Mouse (Mus musculus) retina, postnatal 7 days (tissue): ENCODE measurements at regions not wholly inside any gene's neighbourhood (a gene's known extent, or its start where the extent isn't known, plus 50 kb on each side); places are given as distances from the start of the nearest gene placed in this dataset.

Experiments used
- DNase-seq: peaks from one replicate; pipeline ENCODE4 v3.0.0-alpha.2; 2012; ENCODE audit warnings: low read depth, low spot score

- DNase-seq = no peak
Measured at GRCm38 (mm10) chr16:78877941-78878340, 52.8 kb upstream of the Chodl start.

DNA sequence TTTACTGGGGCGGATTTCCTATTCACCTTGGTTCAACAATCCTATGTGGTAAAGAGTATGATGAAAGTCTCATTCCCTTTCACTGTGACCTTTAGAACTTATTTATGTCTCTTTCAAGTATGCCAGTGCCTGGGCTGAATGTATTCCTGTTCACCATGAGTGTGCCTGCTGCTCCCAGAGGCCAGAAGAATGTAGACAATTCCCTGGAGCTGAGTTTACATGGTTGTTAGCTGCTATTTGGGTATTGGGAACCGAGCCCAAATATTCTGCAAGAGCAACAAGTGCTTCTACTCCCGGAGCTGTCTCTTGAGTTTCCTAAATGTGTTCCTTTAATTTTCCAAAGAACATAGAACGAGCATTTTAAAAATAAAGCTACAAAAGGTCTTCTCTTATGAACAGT is 71.7 kb upstream of the Chodl start:
- DNase-seq = no peak

DNA sequence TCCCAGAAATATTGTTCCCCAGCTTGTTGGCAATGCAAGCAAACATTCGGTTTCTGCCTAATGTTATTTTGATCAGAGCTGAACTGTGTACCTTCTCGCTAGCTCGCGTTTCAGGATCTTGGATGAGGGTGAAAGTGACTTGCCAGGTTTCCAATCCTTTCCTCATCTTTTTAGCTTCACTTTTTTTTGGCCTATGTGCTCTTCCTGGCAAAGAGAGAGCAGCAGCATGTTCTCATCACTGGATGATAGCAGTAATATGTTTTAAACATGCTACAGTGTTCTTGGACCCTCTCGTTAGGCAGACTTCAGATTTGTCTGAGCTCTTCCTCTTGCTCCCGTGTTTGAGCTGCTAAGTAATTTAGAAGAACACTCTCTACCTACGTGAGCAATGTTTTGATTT is 99.8 kb upstream of the Chodl start:
- DNase-seq = no peak

DNA sequence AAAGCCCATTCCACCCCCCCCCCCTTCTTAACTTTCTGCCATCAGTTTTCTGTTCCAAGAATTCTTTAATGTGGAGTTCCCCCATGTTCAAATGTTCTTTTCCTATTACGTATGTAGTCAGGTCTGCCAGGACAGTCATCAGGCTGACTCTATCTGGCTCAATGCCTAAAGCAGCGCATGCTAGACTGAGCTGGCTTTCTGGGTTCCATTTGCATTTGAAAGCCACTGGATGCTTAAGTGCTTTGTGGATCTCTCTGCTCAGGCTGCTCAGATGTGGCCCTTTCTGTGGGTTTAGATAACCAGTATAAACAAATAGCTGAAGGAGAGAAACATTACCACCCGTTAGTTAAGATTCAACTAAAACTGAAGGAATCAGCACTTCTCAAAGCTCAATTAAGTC is 103.0 kb upstream of the Chodl start:
- no peak for DNase-seq

- no peak for DNase-seq
Measured at GRCm38 (mm10) chr16:78790064-78790463, 140.7 kb upstream of the Chodl start.

- DNase-seq = no peak
Measured at GRCm38 (mm10) chr16:78759226-78759625, 171.5 kb upstream of the Chodl start.

DNA sequence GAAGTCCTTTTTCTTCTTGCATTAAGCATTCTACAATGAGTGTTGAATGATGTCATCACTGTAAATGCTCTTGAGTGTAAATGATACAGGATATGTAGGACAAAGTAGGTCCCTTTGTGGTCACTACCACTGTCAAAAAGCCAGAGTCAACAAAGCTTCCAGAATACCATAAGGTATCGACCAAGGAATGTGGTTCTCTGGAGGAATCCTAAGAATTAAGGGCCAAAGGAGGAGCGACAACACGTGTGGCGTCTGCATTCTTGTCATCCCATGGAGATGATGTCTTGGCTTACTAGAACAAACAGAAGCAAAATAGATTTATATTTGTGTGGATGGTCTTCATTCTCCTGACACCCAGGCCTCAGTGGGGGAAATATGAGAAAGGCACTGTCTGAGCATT is 161.4 kb upstream of the D16Ertd472e start:
- DNase-seq = no peak

GRCm38 (mm10) chr16:78730583-78731501 is 154.3 kb upstream of the D16Ertd472e start:
- DNase-seq = no peak

- DNase-seq = no peak
Measured at GRCm38 (mm10) chr16:78725541-78725940, 149.0 kb upstream of the D16Ertd472e start.

DNA sequence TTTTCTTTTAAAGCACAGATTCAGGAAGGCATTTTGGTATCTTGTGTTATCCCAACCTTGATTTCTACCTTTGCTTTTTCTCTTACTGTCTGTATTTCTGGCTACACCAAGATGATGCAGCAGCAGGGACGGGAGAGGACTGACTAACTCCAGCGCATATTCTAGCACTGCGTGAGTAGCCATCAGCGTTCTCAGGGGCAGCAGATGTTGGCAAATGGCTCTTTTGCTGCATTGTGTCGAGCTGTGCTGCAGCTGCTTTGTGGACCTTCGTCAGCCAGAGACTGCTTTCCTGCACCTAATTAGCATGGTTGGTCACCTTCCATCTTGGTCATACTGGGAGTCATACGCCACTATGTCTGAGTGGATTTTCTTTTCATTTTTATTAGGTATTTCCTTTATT is 133.4 kb upstream of the D16Ertd472e start:
- DNase-seq = no peak

DNA sequence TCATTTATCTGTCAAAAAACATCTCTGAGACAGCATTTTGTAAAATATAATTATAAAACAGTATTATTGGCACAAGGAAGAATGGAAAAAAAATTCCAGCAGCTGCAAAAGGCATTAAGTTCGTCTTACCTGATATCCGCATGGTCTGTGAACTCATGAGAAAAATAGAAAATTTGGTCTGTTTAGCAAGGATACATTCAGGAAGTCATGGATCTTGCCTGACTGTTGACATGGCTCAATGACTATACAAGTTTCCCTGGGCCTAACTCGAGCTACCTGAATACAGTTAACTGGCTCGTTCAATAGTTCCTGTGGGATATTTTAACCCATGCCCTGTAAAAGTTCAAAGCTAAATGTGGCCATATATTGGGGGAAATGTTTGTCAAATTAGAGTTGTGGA is 131.1 kb upstream of the D16Ertd472e start:
- no peak for DNase-seq

- no peak for DNase-seq
Measured at GRCm38 (mm10) chr16:78707165-78707564, 130.7 kb upstream of the D16Ertd472e start.

DNA sequence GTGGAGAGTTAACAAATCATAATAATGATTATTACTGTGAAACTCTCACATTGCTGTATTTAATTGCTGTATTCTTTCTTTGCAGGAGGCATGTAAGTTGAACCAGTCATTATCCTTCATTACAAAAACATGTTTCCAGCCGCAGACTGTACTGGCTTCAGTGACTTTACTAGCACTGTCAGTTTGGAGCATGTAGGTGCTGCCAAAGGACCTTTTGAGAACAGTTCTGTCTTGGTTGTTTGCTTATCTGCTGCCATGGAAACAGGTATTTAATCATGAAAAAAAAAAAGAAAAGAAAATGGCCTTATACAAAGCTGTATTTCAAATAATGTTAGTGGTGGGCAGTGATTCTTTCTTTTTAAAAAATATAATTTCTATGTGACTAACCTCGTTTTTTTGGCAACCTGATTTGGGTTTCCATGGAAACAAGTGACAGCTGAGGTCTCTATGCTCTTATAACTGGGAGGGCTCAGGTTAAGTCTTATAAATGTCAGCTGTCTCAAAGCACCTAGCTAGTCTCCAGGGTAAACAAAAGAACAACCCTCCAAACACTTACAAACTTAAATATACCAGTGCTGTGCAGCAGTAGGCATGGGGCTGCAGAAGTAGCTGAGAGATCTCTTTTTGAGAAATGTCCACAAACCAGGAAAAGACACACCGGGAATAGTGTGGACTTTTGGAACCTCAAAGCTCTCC is 121.2 kb upstream of the D16Ertd472e start:
- no peak for DNase-seq

GRCm38 (mm10) chr16:78688251-78688650 is 111.7 kb upstream of the D16Ertd472e start:
- DNase-seq = no peak

GRCm38 (mm10) chr16:78685160-78685559 is 108.7 kb upstream of the D16Ertd472e start:
- no peak for DNase-seq

GRCm38 (mm10) chr16:78684031-78684430 is 107.5 kb upstream of the D16Ertd472e start:
- no peak for DNase-seq

DNA sequence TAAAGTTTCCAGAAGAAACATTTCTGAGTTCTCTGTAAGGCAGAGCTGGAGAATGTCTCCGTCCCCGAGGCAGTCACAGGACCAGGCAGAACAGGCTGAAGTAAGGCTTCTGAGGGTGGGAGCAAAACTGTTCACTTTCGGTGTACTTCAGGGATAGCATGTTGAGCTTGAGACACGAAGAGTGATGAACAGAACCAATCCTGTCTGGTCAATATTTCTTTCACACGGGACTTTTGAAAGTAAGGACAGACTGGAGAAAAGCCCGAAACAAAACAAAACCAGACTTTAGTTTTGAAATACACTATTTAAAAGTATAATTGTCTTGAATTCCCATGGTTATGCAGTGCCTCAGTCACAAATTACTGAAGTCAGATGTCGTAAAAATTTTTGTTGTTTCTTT is 84.6 kb upstream of the D16Ertd472e start:
- DNase-seq = no peak

GRCm38 (mm10) chr16:78644710-78645109 is 68.2 kb upstream of the D16Ertd472e start:
- no peak for DNase-seq

DNA sequence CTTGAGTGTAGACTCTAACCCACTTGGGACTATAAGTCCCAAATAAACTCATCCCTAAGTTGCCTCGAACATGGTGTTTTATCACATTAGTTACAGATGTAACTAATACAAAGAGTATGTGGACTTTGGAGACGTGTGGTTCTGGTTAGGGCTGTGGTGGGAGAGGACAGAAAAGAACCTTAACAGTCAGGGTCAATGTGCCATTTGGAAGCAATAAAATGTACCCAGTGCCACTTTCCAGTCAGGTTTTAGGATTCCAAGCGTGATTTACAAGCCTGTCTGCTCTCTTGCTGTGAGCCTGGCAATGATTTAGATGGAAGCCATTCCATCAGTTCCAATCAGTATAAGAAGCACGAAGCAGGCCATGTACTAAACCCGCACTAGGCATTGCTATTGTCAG is 65.2 kb upstream of the D16Ertd472e start:
- DNase-seq = no peak

DNA sequence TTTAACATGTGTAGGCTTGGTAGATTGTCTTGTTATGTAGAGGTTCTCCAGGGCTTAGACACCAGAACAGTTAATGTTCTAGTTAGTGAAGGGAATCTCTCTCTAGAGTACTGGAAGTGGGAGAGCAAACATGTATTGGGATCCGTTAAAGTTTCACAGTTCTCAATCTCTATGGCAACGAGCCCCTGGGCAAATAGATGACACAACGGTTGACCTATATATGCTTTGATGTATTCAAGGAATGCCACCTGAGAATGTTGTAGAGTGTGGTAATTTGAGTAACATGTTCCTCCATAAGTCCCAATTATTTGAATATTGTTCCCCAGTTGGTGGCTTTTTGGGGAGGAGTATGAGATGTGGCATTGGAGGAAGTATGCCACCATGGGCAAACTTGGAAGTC is 64.7 kb upstream of the D16Ertd472e start:
- no peak for DNase-seq

GRCm38 (mm10) chr16:78637452-78637851 is 60.9 kb upstream of the D16Ertd472e start:
- no peak for DNase-seq

DNA sequence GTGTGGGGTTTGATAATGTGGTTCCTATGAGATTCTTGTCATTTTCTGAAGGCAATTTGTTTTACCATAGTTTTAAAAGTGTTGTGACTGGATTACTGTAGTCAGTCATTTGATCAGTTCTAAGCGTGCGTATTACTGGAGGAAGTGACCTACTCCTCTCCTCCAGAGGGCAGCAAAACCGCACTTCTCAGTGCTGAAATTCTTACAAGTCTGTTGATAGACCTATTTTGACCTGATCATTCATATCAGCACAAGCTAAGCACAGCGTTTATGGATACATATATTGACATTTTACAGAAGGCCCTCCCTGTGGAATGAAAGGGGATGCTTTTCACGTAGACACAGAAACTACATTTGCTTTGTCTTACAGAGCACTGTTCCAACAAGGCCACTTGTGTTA is 60.5 kb upstream of the D16Ertd472e start:
- peak; percentile 41 for DNase-seq

DNA sequence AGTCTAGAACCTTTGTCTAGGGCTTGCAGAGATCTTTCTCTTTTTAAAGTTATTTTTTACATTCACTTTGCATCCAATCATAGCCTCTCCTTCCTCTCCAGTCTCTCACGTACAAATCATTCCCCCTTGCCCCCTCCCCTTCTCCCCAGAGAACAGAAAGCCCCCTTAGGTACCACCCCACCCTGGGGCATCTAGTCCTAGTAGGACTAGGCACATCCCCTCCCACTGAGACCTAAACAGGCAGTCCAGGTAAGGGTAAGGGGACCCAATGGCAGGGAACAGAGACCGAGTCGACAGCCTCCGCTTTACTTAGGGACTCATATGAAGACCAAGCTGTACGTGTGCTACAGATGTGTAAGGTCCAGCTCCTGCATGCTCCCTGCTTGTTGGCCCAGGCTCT is 59.3 kb upstream of the D16Ertd472e start:
- no peak for DNase-seq
